Mouse (Mus musculus) forebrain, embryonic 14.5 days (tissue): ENCODE measurements around the gene Tmem253. TPM values are rescaled to one million over a fixed set of nuclear protein-coding genes. Genes with fewer than 3 reads are reported as not detected.

ENCODE experiments used
- ATAC-seq: fragments of 200-750 bp; cut with Nextera tagmentation; 2 replicates; pipeline ENCODE4 v1.8.0; 2017; ENCODE audit warnings: mild to moderate bottlenecking, moderate library complexity
- DNase-seq: peaks from one replicate; pipeline ENCODE4 v3.0.0-alpha.2; 2015; ENCODE audit warnings: low spot score
- H3K27ac ChIP-seq: fragments of 300-500 bp; sonication (generic); 2 replicates; pipeline ENCODE4 v1.5.1; 2014; ENCODE audit warnings: low read depth, mild to moderate bottlenecking, control low read depth, low read length, moderate library complexity
- H3K27me3 ChIP-seq: fragments of 300-500 bp; sonication (generic); replicated peaks from 2 replicates; pipeline ENCODE4 v1.6.1; 2014; ENCODE audit warnings: low read length, control low read depth, mixed read lengths; ENCODE audit not compliant: control insufficient read depth, insufficient read depth
- H3K36me3 ChIP-seq: fragments of 300-500 bp; sonication (generic); 2 replicates; pipeline ENCODE4 v1.6.1; 2014; ENCODE audit warnings: low read length, control low read depth; ENCODE audit not compliant: control insufficient read depth, insufficient read depth
- H3K4me1 ChIP-seq: fragments of 300-500 bp; sonication (generic); 2 replicates; pipeline ENCODE4 v1.6.1; 2014; ENCODE audit warnings: antibody characterized with exemption, low read length, control low read depth; ENCODE audit not compliant: control insufficient read depth, insufficient read depth
- H3K4me2 ChIP-seq: fragments of 300-500 bp; sonication (generic); 2 replicates; pipeline ENCODE4 v1.6.1; 2014; ENCODE audit warnings: mild to moderate bottlenecking, control low read depth, low read length
- H3K4me3 ChIP-seq: fragments of 300-500 bp; sonication (generic); 2 replicates; pipeline ENCODE4 v1.5.1; 2014; ENCODE audit warnings: low read depth, low read length, control low read depth
- H3K9ac ChIP-seq: fragments of 300-500 bp; sonication (generic); 2 replicates; pipeline ENCODE4 v1.6.1; 2014; ENCODE audit warnings: mild to moderate bottlenecking, low read length, control low read depth, moderate library complexity
- H3K9me3 ChIP-seq: fragments of 300-500 bp; sonication (generic); replicated peaks from 2 replicates; pipeline ENCODE4 v1.6.1; 2016; ENCODE audit warnings: low read length, control low read depth, mixed read lengths; ENCODE audit not compliant: control insufficient read depth
- WGBS: fragments of 180-500 bp; shearing (Covaris S2); extraction: QIAGEN DNeasy Blood & Tissue Kit; methylation state at CpG from one replicate; pipeline ENCODE4 v1.1.7; 2014; 5-methylcytosine and 5-hydroxymethylcytosine counted together
- polyA plus RNA-seq: library from polyadenylated mRNA; unstranded; fragments of >200 nt; fragmentation: Nextera tagmentation; extraction: Ambion mirVana; gene quantifications from 2 replicates; pipeline ENCODE4 v1.2.1, GENCODE M21; 2014

Tmem253 gene
- polyA plus RNA-seq, 1 experiment from 2014 or later = 0.46 TPM

DNA sequence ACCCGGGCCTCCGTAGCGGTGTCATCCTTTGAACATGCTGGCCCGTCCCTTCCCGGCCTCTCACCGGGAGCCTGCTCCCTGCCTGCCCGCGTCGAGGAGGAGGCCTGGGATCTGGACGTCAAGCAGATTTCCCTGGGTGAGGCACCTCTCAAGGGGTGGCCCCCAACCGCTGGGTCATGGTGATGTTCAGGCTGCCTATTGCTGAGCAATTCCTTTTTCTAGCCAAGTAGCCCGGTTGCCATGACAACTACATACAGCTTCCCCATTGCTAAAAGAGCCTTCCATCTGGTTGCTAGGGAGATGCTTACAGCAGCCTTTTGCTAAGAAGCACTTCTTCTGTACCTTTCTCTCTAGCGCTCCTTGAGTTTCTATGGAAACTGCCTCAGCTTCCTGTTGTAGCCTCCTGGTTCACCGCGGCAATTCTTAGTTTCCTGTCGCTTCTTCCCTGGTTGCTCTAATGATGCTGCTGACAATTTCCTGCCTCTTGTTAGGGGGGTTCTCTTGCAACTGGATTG lies 11.4 kb upstream of the Tmem253 start:
- peak; percentile 87 for ATAC-seq
- Histone ChIP-seq H3K9ac (0 out of 2 replicates have a peak overlapping the region, but pooled peaks have one; percentile 17), H3K27ac (peak overlapping the region; percentile 93), H3K4me1 (peaks cover 21% of the 10 kb centered on the region), H3K4me3 (peak overlapping the region; percentile 16), H3K36me3 (peaks cover 82% of the 10 kb centered on the region), H3K27me3 (no peaks in the 10 kb centered on the region), H3K4me2 (peak overlapping the region; percentile 48), H3K9me3 (no peaks in the 10 kb centered on the region)
- 6% methylated on average over 16 of the region's 16 CpGs for WGBS
- peak; percentile 98 for DNase-seq

GRCm38 (mm10) chr14:52005141-52005540 lies 10.3 kb upstream of the Tmem253 start:
- Histone ChIP-seq H3K9me3 (no peaks in the 10 kb centered on the region), H3K36me3 (peaks cover 79% of the 10 kb centered on the region), H3K4me1 (peaks cover 32% of the 10 kb centered on the region), H3K9ac (peak overlapping the region; percentile 40; the same call in 1 of the 2 replicates), H3K27ac (peak overlapping the region; percentile 93), H3K27me3 (no peaks in the 10 kb centered on the region), H3K4me2 (no peak overlapping the region), H3K4me3 (no peak overlapping the region)
- DNase-seq (no peak), ATAC-seq (no peak)
- 69% methylated on average over 7 of the region's 7 CpGs for WGBS

- DNase-seq (no peak), ATAC-seq (no peak)
- H3K36me3 ChIP-seq = peaks cover 74% of the 10 kb centered on the region
- H3K9ac ChIP-seq = peak overlapping the region; percentile 22; the same call in 1 of the 2 replicates
- H3K27me3 ChIP-seq = no peaks in the 10 kb centered on the region
- H3K27ac ChIP-seq = peak overlapping the region; percentile 44; the same call in 1 of the 2 replicates
- 80% methylated on average over 6 of the region's 6 CpGs for WGBS
- no peak overlapping the region for H3K4me3 ChIP-seq
- H3K4me2 ChIP-seq = no peak overlapping the region
- H3K9me3 ChIP-seq = no peaks in the 10 kb centered on the region
- peaks cover 33% of the 10 kb centered on the region for H3K4me1 ChIP-seq
Measured at GRCm38 (mm10) chr14:52005616-52006015, 9.8 kb upstream of the Tmem253 start.

GRCm38 (mm10) chr14:52006241-52006640 lies 9.2 kb upstream of the Tmem253 start:
- Histone ChIP-seq H3K9ac (no peak overlapping the region; the same call in 1 of the 2 replicates), H3K27ac (no peak overlapping the region)
- ATAC-seq = no peak

DNA sequence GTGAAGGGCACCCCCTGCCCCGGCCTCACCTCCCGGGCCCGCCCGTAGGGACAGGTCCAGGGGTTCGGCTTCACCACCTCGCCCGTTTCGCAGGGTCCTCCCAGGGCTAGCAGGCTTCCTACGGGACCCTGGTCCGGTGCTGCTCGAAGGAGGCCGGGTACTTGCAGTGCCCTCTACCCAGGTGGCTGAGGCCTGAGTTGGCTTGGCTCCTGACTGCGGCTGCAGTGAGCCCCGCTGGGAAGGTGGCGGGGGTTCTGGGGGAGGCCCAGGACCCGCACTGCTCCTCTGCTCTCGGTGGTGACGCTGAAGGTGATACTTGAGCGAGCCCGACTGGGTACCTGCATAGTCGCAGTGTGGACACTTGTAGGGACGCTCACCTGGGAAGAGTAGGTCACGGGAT lies 8.7 kb upstream of the Tmem253 start:
- Histone ChIP-seq H3K36me3 (peaks cover 68% of the 10 kb centered on the region), H3K4me2 (no peak overlapping the region), H3K9me3 (no peaks in the 10 kb centered on the region), H3K4me3 (no peak overlapping the region), H3K27ac (no peak overlapping the region), H3K27me3 (no peaks in the 10 kb centered on the region), H3K4me1 (peaks cover 44% of the 10 kb centered on the region), H3K9ac (no peak overlapping the region)
- ATAC-seq (no peak), DNase-seq (no peak)
- WGBS = 95% methylated on average over 23 of the region's 23 CpGs

More at GRCm38 (mm10) chr14:52006241-52006640, 9.2 kb upstream of the Tmem253 start:
- no peak overlapping the region for H3K4me2 ChIP-seq
- WGBS = 67% methylated on average over 8 of the region's 8 CpGs
- no peaks in the 10 kb centered on the region for H3K9me3 ChIP-seq
- no peak overlapping the region for H3K4me3 ChIP-seq
- no peaks in the 10 kb centered on the region for H3K27me3 ChIP-seq
- H3K36me3 ChIP-seq = peaks cover 68% of the 10 kb centered on the region
- DNase-seq = no peak
- H3K4me1 ChIP-seq = peaks cover 39% of the 10 kb centered on the region

DNA sequence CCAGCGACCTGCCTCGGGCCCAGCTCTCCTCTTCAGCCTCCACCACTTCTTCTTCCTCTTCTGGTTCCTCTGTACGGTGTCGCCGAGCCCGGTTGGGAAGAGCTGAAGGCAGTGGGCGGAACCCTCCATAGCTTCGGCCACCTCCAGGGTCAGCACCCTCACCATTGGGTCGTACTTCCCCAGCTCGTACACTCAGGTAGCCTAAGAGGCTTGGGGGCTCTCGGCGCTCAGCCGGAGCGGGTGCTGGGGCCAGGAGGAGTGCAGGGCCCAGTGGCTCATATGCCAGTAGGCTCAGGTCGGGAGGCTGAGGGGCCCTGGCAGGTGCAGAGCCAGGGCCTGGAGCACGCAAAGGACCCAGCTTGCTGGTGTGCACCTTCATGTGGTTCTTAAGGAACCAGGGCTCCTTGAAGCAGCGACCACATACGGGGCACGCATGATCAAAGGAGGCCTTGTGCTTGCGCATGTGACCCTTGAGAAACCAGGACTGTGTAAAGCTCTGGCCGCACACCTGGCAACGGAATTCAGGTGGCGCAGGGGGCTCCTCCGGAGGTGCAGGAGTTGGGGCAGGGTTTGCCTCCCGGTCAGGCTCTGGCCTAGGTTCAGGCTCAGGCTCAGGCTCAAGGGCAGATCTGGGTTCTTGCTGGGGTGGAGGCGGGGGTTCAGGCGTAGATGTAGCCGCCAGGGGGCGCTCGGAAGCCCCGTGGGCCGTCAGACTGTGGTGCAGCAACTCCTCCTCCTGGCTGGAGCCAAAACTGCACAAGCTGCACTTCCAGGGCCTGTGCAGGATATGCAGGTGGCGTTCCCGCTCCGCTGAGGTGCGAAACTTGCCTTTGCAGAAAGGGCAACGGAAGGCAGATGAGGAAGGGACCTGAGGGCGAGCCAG lies 6.9 kb upstream of the Tmem253 start:
- WGBS = 51% methylated on average over 38 of the region's 38 CpGs
- Histone ChIP-seq H3K27me3 (no peaks in the 10 kb centered on the region), H3K36me3 (peaks cover 53% of the 10 kb centered on the region), H3K9ac (peak overlapping the region; percentile 51), H3K4me1 (peaks cover 56% of the 10 kb centered on the region), H3K9me3 (no peaks in the 10 kb centered on the region), H3K27ac (peak overlapping the region; percentile 99; the same call in 1 of the 2 replicates), H3K4me3 (peak overlapping the region; percentile 28), H3K4me2 (peak overlapping the region; percentile 63)
- DNase-seq (peak; percentile 92), ATAC-seq (peak; percentile 29)

DNA sequence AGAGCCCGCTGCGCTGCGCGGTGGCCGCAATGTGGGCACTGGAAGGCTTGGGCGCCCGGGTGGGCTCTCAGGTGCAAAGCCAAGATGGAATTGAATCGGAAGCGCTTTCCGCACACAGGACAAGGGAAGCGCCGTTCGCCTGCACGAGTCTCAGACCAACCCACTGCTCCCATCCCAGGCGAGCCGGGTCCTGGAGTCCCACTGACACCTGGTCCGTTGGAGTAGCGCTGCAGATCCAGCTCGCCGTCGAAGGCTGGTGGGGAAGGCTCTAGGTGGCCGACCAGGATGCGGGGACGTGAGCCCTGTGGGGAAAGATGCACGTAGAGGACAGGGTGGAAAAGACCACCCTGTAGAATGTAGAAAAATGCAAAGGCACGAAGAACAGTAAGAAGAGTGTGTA lies 6.1 kb upstream of the Tmem253 start:
- Histone ChIP-seq H3K4me2 (peak overlapping the region; percentile 63), H3K9ac (peak overlapping the region; percentile 51), H3K4me1 (peaks cover 49% of the 10 kb centered on the region), H3K27ac (peak overlapping the region; percentile 99; the same call in 1 of the 2 replicates), H3K36me3 (peaks cover 48% of the 10 kb centered on the region), H3K9me3 (no peaks in the 10 kb centered on the region), H3K4me3 (peak overlapping the region; percentile 28), H3K27me3 (no peaks in the 10 kb centered on the region)
- DNase-seq (no peak), ATAC-seq (no peak)
- WGBS = 17% methylated on average over 26 of the region's 26 CpGs

- Histone ChIP-seq H3K4me3 (peak overlapping the region; percentile 28), H3K36me3 (peaks cover 44% of the 10 kb centered on the region), H3K27me3 (no peaks in the 10 kb centered on the region), H3K27ac (peak overlapping the region; percentile 99), H3K4me2 (peak overlapping the region; percentile 63), H3K4me1 (peaks cover 44% of the 10 kb centered on the region), H3K9ac (peak overlapping the region; percentile 51), H3K9me3 (no peaks in the 10 kb centered on the region)
- DNase-seq = no peak
- no peak for ATAC-seq
- WGBS = 17% methylated on average over 6 of the region's 6 CpGs
Measured at GRCm38 (mm10) chr14:52009841-52010240, 5.6 kb upstream of the Tmem253 start.
